Mouse (Mus musculus) embryo, embryonic 10 days (tissue): ENCODE data around the gene Grik5.
A peak's percentile ranks its signal among the peaks of the same experiment; 100 is the strongest.
"Not testable (repeated sequence)": the region's sequence is repeated elsewhere in the genome, so short reads cannot be mapped to it uniquely, and the experiment has no call there.

Experiments
- DNase-seq: peaks from one replicate; pipeline ENCODE4 v3.0.0-alpha.2; 2015; ENCODE audit warnings: low spot score

The Grik5 gene

DNA sequence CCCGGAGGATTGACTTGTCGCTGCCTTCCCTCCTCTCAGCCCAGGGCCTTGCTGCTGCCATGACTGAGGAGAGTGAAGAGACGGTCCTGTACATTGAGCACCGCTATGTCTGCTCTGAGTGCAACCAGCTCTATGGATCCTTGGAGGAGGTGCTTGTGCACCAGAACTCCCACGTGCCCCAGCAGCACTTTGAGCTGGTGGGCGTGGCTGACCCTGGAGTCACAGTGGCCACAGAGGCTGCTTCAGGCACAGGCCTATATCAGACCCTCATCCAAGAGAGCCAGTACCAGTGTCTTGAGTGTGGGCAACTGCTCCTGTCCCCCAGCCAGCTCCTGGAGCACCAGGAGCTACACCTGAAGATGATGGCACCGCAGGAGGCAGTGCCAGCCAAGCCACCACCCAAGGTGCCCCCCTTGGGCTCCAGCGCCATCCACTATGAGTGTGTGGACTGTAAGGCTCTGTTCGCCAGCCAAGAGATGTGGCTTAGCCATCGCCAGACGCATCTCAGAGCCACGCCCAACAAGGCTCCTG, 7.4 kb upstream of the Grik5 start:
- no peak for DNase-seq

GRCm38 (mm10) chr7:25077414-25077755, 5.2 kb upstream of the Grik5 start:
- DNase-seq: no peak

GRCm38 (mm10) chr7:25076663-25077413, 4.7 kb upstream of the Grik5 start:
- peak; percentile 99 for DNase-seq

- no peak for DNase-seq
Observed at GRCm38 (mm10) chr7:25076296-25076662, 4.1 kb upstream of the Grik5 start.

DNA sequence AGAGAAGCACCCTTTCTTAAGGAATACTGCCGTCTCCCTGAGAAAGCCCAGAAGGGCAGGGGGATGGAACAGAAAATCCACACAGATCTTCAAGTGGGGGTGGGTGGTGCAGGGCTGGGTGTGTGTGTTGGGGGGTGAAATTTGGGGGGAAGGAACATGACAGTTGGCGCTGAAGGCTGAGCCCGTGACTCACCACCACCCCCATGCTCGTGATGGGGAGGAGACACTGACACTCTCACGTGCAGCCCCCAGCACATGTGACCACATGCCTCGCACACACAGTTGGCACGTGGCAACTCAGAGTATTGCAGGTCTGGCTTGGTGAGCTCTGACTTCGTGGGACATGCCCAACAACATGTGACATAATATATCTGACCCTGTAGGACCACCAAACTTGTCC, 1.8 kb upstream of the Grik5 start:
- DNase-seq: no peak

DNA sequence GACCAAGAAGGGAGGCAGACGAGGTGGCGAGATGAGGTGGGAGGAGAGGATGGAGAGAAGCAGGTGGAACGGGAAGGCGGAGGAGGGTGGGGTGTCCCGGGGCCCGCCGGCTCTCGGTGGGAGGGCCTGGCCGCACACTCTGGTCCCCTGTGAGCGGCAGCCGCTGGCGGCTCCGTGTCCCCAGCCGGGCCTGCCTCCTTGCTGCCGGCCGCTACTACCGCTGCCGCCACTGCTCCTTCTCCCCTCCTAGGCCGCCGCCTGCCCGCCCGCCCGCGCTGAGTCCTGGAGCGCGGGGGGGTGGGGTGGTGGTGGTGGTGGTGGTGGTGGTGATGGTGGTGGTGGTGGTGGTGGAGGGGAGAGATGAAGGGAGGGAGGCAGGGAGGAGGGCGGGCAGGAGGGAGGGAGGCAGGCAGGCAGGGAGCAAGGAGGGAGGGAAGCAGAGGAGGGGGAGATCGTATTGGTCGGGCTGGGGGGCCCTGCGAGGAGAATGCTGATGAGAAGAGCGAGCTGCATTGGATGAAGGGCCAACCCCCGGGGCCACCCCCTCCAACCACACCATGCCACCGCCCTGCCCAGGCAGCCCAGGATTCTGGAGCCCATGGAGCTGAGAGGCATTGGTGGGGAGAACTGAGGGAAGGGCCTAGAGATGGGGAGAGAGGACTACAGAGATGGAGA, 707 bp upstream of the Grik5 start:
- DNase-seq: peak; percentile 63

DNA sequence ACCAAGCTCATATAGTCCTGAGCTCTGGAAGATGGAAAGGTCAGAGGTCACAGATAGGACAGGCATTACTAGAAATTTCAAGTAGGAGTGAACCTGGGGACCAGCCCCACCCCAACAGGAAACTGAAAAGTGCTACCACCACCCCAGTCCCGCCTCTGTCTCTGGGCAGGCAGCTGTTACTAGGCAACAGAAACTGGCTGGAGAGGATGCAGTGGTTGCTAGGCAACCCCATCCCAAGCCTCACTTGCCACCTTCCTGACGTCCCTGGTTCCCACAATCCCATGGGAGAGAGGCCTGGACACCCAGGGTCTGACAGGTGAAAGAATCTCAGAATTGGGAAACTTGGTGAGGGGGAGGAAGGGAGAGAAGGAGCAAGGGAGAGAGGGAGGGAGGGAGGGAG, 3.4 kb downstream of the Grik5 start:
- peak; percentile 56 for DNase-seq

DNA sequence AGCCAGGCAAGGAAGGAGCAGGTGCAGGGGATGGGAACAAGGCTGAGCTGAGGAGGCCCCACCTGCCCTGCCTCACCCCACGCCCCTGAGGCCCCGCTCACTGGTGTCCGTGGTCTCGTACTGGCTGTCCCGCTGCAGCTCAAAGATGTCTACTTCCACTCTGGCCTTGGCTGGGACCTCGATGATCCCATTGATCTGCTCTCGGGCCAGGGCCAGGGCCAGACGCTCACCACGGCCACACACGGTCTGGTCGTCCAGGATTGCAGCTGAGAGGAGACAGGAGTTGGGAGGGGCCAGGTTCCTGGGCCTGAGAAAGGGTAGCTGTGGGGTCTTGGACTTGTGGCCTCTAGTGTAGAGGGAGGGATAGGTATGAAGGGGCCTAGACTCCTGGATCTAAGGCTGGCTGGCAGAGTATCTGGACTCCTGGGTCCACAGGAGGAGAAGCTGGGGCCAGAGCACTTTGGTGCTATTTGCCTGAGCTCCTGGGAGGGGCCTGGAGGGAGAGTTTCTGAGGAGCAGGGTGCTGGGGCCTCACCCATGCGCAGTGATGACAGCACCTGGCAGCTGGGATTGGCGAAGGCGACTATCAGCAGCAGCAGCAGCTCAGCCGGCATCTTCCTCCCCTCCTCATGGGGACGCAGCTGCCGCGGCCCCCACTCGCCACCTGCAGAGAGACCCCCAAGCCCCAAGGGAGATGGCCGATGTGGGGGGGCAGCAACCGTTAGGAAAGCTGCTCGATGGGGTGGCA, 4.1 kb downstream of the Grik5 start:
- no peak for DNase-seq

DNA sequence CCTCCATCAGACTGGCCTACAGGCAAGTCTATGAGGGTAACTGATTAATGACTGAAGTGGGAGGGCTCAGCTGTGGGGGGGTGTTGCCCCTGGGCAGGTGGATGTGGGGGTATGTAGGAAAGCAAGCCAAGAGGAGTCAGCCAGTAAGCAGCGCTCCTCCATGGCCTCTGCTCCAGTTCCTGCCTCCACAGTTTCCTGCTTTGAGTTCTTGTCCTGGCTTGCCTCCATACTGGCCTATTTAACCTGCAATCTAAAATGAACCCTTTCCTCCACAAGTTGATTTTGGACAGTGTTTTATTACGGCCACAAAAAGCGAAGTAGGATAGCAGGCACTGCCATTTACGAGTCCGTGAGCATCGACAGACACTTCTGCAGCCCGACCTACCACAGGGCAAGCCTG, 4.8 kb downstream of the Grik5 start:
- no peak for DNase-seq

DNA sequence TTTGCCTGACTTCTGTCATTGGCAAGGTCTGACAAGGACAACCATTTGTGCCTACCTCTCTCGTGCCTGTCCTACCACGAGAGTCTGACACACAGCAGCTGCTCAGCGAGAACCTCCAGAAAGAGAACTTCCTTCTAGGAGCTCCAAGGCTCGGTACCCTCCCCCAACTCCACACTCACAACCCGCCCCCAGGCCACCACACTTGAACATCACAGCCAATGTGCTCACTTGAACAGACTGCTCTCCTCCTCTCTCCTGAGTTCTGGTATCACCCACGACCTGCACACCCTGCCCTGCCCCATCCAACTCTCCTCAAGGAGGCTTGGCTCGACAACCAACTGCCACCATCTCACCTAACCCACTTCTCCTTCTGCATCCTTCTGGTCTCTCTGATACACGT, 8.2 kb downstream of the Grik5 start:
- DNase-seq: no peak

DNA sequence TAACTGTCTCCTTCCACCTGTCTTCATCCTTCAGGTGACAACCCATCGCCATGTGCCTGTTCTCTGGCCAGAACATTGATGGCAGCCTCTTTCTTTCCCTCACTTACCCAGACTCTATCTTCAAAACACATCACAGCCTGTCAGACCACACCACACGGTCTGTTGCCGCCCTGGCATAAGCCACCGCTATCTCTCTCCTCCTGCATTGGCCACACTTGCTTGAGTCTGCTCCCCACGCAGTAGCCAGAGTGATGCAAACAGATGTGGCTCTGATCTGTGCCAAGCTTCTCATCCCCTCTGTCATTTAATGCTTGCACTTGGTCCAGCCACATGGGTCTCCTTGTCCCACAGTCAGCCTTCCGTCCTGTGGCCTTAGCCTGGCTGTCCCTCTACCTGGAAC, 8.8 kb downstream of the Grik5 start:
- DNase-seq: no peak

GRCm38 (mm10) chr7:25058836-25059235, 13.3 kb downstream of the Grik5 start:
- DNase-seq: no peak

DNA sequence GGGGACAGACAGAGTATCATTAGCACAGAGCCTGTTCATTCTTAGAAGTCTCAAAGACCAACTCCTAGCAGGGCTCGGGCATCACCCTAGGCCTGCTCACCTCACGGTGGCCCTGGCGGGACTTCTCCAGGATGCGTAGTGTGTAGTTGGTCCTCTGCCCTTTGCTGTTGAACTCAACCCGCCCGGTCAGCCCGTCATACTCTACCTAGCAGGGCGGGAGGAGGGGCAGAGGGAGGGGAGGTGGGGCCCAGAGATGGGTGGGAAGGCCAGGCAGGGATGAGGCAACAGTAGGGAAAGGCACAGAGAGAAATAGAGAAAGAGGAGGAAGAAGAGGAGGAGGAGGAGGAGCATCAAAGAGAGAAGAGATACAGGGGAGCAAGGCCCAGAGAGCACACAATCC, 13.8 kb downstream of the Grik5 start:
- DNase-seq: no peak

- no peak for DNase-seq
Observed at GRCm38 (mm10) chr7:25057888-25058287, 14.3 kb downstream of the Grik5 start.

DNA sequence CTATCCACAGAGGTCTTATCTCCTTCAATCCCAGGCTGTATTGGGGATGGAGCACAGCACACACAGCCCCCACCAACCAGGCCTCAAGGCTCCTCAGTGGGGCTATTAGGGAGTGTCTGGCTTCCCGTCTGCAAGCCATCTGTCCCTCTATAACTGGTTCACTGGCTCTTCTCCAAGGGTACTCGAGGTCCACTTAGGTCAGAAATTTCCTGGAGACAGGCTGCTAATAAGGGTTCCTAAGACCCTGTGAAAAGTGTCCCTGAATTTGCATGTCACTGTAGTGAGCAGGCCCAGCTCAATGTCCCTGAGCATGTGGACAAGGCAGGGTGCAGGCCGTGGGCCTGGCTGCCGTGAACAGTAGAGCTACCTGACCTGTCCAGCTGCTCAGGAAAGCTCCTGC, 15.2 kb downstream of the Grik5 start:
- DNase-seq: no peak

DNA sequence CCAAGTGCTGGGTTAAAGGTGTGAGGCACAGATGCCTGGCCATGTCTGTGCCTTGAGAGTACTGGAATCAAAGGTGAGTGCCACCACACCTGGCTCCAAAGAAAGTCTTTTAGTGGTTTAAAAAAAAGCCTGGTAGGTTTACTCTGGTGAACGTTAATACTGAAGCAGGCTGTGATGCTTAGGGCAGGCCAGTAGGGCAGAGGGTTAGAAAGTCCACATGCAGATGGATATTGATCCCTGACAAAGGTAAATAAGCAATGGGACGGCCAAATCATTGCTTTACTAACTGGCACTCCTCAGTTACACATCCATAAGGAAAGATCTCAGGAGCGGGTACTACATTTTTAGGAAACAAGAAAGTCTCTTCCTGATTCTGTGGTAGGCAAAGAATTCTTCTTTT, 19.6 kb downstream of the Grik5 start:
- DNase-seq: no peak

DNA sequence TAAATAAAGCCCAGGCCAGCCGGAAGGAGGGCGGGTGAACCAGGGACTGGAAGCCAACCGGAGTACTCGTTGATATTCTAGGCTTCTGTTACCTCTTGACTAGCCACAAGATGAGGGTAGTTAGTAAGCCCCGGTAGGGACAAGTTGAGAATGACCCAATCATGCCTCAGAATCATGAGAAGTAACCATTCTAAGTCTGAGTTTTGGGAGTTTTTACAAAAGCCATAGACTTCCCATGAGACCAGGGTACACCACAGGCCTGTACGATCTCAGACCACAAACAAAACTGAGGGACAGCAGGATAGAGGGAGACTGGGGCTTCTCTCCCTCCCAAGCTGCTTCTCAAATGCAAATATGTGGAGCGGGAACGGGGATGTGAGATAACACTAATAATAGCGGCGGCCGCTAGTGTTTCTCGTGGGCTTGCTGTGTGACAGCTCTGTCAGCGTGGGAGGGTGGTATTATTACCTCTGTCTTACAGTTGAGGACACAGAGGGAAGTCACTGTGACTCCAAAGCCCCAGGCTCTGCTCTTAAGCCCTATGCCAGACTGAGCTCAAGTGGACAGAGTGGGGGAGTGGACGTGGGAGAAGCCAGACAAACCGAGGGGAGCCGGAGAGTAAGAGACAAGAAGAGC, 22.7 kb downstream of the Grik5 start:
- no peak for DNase-seq

- no peak for DNase-seq
Observed at GRCm38 (mm10) chr7:25047363-25047762, 24.8 kb downstream of the Grik5 start.

DNA sequence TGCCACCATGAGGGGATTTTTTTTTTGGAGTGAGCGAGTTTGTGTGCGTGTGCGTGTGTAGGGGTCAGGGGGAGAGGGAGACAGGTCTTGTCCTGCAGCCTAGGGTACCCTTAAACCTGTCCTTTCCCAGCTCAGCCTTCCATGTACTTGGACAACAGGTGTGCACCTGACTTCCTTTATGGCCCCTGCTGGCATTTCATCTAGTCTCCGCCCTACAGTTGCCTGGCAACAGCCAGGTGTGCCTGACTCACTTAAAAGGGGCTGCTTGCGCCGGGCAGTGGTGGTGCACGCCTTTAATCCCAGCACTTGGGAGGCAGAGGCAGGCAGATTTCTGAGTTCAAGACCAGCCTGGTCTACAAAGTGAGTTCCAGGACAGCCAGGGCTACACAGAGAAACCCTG, 27.5 kb downstream of the Grik5 start:
- DNase-seq: not testable (repeated sequence)

DNA sequence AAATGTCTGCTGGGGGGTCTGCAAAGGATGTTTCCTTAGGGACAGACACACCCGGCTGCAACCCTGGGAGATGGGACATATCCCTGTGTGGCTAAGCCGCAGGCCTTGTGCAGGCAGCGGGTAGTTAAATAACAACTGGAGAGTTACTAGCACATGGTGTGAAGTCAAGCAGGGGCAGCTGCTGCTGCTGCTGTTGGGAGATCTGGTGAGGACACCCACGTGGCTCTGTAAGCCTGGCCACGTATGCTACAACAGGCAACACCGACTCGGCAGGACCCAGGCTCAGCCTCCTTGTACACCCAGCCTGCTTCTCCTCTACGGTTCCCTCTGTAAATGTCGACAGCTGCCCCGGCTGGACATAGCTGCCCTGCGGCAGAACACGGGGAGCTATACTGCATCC, 30.2 kb downstream of the Grik5 start:
- no peak for DNase-seq

DNA sequence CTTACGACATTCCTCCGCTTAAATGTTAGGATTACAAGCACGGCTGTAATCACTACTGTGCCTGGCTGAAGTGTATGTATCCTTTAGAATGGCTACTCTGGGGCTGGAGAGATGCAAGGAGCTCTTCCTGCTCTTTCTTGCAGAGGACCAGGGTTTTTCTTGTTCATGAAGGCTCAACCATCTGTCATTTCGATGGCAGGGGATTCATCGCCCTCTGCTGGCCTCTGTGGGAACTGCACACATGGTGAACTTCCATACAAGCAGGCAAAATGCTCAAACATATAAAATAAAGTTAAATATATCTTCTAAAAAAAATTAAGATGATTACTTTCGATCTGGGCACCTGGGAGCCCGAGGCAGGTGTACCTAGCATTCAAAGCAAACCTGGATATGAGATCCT, 36.2 kb downstream of the Grik5 start:
- DNase-seq: peak; percentile 82

DNA sequence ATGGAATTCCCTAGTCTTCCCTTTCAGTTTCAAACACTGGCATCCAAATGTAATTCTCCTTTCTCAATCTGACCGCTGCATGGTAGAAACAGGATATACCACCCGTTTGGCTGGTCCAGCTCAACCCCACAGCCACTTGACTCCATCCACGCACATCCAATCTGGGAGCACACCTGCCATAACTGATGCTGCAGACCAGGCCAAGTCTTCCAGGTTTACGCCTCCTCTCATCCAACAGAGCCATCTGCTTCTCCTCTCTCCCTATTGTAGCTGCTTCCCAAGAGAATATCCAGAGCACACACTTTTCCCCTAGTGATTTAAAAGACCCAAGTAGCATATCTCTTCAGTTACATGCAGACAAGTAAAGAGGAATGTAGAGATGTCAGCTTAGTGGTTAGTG, 37.4 kb downstream of the Grik5 start:
- no peak for DNase-seq

DNA sequence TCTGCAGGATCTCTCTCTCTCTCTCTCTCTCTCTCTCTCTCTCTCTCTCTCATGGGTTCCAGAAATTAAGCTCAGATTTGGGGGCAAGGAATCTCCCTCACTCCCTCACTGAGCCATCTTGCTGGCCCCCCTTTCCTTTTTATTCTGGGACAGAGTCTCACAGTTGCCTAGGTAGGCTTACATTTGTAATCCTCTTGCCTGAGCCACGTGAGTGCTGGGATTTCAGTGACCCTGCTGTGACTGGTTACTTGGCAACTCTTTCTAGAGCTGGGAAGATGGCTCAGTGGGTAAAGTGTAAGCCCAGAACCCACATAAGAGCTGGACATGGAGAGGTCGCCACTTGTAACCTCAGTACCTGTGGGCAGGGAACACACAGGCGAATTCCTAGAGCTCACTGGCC, 40.6 kb downstream of the Grik5 start:
- no peak for DNase-seq
